Mouse (Mus musculus): ENCODE measurements around the gene Kif2a. TPM values are rescaled to one million over a fixed set of nuclear protein-coding genes. Genes with fewer than 3 reads are reported as not detected.

Kif2a gene
- total and polyA plus RNA-seq, 3 experiments, result 18.0 to 310 (median 135) TPM

DNA sequence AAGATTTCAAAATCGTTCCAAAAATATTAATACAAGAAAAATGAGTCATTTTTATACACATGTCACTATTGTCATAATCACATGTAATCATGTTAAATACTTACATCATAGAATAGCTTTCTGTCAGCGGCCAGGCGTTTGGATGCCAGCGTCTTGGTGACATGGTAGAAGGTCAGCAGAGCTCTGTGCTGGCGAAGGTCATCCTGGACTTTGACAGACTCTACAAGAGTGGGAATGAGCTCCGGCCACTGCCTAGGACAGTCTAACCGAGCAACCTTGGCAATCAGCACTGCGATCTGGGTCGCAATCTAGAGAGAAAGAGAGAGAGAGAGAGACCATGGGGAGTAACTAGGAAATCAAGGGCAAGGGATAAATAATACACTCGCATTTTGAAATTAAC is 111.8 kb downstream of the Kif2a start:
- no peak for DNase-seq (ENCODE audit: low read depth, low spot score)
- no peaks in the 10 kb centered on the region for H3K9me3 ChIP-seq (replicated peaks; ENCODE audit: insufficient read depth, low read length)
- TF ChIP-seq POLR2AphosphoS2 (IDR thresholded peaks at IDR 0.05; ENCODE audit: low read length) (no peak), TAL1 (IDR thresholded peaks at IDR 0.05; ENCODE audit: low read length) (no peak), NELFE (IDR thresholded peaks at IDR 0.05; ENCODE audit: low read depth, low read length) (no peak), EP300 (IDR thresholded peaks at IDR 0.05; ENCODE audit: low read depth in 1 of 2, low read length in 2 of 2) (no peak), ZC3H11A (IDR thresholded peaks at IDR 0.05; ENCODE audit: low read depth, low read length) (no peak), GATA1 (IDR thresholded peaks at IDR 0.05; ENCODE audit: low read depth, low read length) (no peak), MEF2A (IDR thresholded peaks at IDR 0.05; ENCODE audit: extremely low read depth, insufficient replicate concordance, low read depth, low read length, poor library complexity, severe bottlenecking) (no peak), RCOR1 (IDR thresholded peaks at IDR 0.05; ENCODE audit: low read depth, low read length) (no peak), TBP (IDR thresholded peaks at IDR 0.05; ENCODE audit: low read depth, low read length) (no peak), TCF12 (IDR thresholded peaks at IDR 0.05; ENCODE audit: low read depth, low read length) (no peak), USF2 (IDR thresholded peaks at IDR 0.05; ENCODE audit: borderline replicate concordance in 1 of 2, insufficient read depth in 1 of 2, low read depth in 1 of 2, low read length in 2 of 2) (no peak)
- no peak overlapping the region for H3K27ac ChIP-seq (ENCODE audit: control insufficient read depth, low read depth, low read length)
- H3K4me3 ChIP-seq (ENCODE audit: control insufficient read depth in 1 of 2, insufficient read depth in 1 of 2, low read depth in 2 of 2, low read length in 2 of 2), result no peak overlapping the region
- no peaks in the 10 kb centered on the region for H3K27me3 ChIP-seq (ENCODE audit: control insufficient read depth in 1 of 2, insufficient read depth in 2 of 2, low read length in 2 of 2)
- H3K36me3 ChIP-seq (ENCODE audit: control insufficient read depth in 1 of 2, insufficient read depth in 2 of 2, low read length in 2 of 2), result peaks cover 13 to 18% of the 10 kb centered on the region in 2 experiments
- H3K9ac ChIP-seq (ENCODE audit: control insufficient read depth, low read depth, low read length, poor library complexity, severe bottlenecking), result no peak overlapping the region
- peaks cover 4% of the 10 kb centered on the region; the same call in 1 of the 2 replicates for H3K79me2 ChIP-seq (ENCODE audit: control insufficient read depth, insufficient read depth, low read length, poor library complexity)
- peaks cover 3% of the 10 kb centered on the region in 2 experiments; a peak in 1 of 4 replicates for H3K4me1 ChIP-seq (ENCODE audit: control insufficient read depth in 1 of 2, insufficient read depth in 2 of 2, low read length in 2 of 2)

Other genes starting within 250 kb of the Kif2a start
- 39.4 and 40.2 TPM in 2 replicates for gene Ipo11, start 85.2 kb downstream of the Kif2a start, total RNA-seq (2012; rRNA removed)
- 10 to 100 TPM in 1 of 2 experiments, not detected in 1; 37.2 TPM for gene Ipo11, start 85.2 kb downstream of the Kif2a start, polyA plus RNA-seq (2012; ENCODE audit: insufficient read depth in 1 of 2, insufficient read length in 2 of 2, low read depth in 1 of 2, low replicate concordance in 2 of 2, missing spikeins in 1 of 2)
- gene Dimt1, start 75.0 kb downstream of the Kif2a start, total RNA-seq (2012; rRNA removed), result 32.0 and 35.2 TPM in 2 replicates
- 10 to 100 TPM in 1 of 2 experiments, not detected in 1; 49.1 TPM for gene Dimt1, start 75.0 kb downstream of the Kif2a start, polyA plus RNA-seq (2012; ENCODE audit: insufficient read depth in 1 of 2, insufficient read length in 2 of 2, low read depth in 1 of 2, low replicate concordance in 2 of 2, missing spikeins in 1 of 2)

Data from MEL (cell line).